Mouse (Mus musculus) megakaryocyte, embryonic 14.5 days (primary cell): ENCODE measurements around the gene Pgpep1l.

Experiments
- FLI1 ChIP-seq: IDR thresholded peaks from 2 replicates; pipeline ENCODE4 v1.6.1; 2012; ENCODE audit warnings: low read length, inconsistent platforms, mixed read lengths
- GATA1 ChIP-seq: IDR thresholded peaks from 3 replicates; pipeline ENCODE4 v1.6.1; 2012; ENCODE audit warnings: mixed read lengths, low read length, inconsistent platforms, borderline replicate concordance

- TF ChIP-seq GATA1 (no peak), FLI1 (no peak)
Observed at GRCm38 (mm10) chr7:68241205-68241604, 22.8 kb downstream of the Pgpep1l start.
